Mouse (Mus musculus): Measurements from ENCODE around the gene Lrrc8e.

- TF ChIP-seq GATA1 (IDR thresholded peaks at IDR 0.05; ENCODE audit: borderline replicate concordance, low read length) = no peak
- TF ChIP-seq FLI1 (IDR thresholded peaks at IDR 0.05; ENCODE audit: low read length) = no peak
Observed at GRCm38 (mm10) chr8:4239193-4239890, 12.7 kb downstream of the Lrrc8e start.
